Mouse (Mus musculus) midbrain, embryonic 12.5 days (tissue): Measurements from ENCODE around the gene Vmn2r91. TPM values are rescaled to one million over a fixed set of nuclear protein-coding genes. Genes with fewer than 3 reads are reported as not detected.
"Not testable (repeated sequence)": the region's sequence is repeated elsewhere in the genome, so short reads cannot be mapped to it uniquely, and the experiment has no call there.

Experiments
- ATAC-seq: fragments of 200-750 bp; cut with Nextera tagmentation; 2 replicates; pipeline ENCODE4 v1.8.0; 2017; ENCODE audit warnings: low read depth, moderate TSS enrichment, moderate library complexity; ENCODE audit not compliant: low FRiP score
- H3K27ac ChIP-seq: fragments of 300-500 bp; sonication (generic); replicated peaks from 2 replicates; pipeline ENCODE4 v1.5.1; 2016; ENCODE audit warnings: mild to moderate bottlenecking
- H3K27me3 ChIP-seq: fragments of 300-500 bp; sonication (generic); 2 replicates; pipeline ENCODE4 v1.6.1; 2016; ENCODE audit warnings: mild to moderate bottlenecking
- H3K36me3 ChIP-seq: fragments of 300-500 bp; sonication (generic); 2 replicates; pipeline ENCODE4 v1.6.1; 2016
- H3K4me1 ChIP-seq: fragments of 300-500 bp; sonication (generic); 2 replicates; pipeline ENCODE4 v1.6.1; 2016
- H3K4me2 ChIP-seq: fragments of 300-500 bp; sonication (generic); replicated peaks from 2 replicates; pipeline ENCODE4 v1.6.1; 2016; ENCODE audit warnings: mild to moderate bottlenecking, moderate library complexity
- H3K4me3 ChIP-seq: fragments of 300-500 bp; sonication (generic); 2 replicates; pipeline ENCODE4 v1.5.1; 2016; ENCODE audit warnings: mild to moderate bottlenecking
- H3K9ac ChIP-seq: fragments of 300-500 bp; sonication (generic); replicated peaks from 2 replicates; pipeline ENCODE4 v1.6.1; 2016; ENCODE audit warnings: mild to moderate bottlenecking, moderate library complexity
- H3K9me3 ChIP-seq: fragments of 300-500 bp; sonication (generic); 2 replicates; pipeline ENCODE4 v1.6.1; 2016; ENCODE audit warnings: mild to moderate bottlenecking
- WGBS: fragments of 180-500 bp; shearing (Covaris S2); methylation state at CpG from one replicate; pipeline ENCODE4 v1.1.7; 2016; 5-methylcytosine and 5-hydroxymethylcytosine counted together
- polyA plus RNA-seq: library from polyadenylated mRNA; unstranded; fragments of >200 nt; fragmentation: Nextera tagmentation; extraction: Ambion mirVana; gene quantifications from 2 replicates; pipeline ENCODE4 v1.2.1, GENCODE M21; 2016

The Vmn2r91 gene
- not detected in 2 replicates for polyA plus RNA-seq

GRCm38 (mm10) chr17:18084716-18085115 lies at the start of gene Vmn2r91:
Gene Vmn2r91, plus strand, starts transcription at chr17:18085016.
- not testable (repeated sequence) for H3K4me2 ChIP-seq, H3K27me3 ChIP-seq, H3K9ac ChIP-seq, ATAC-seq, H3K27ac ChIP-seq, H3K4me3 ChIP-seq, H3K4me1 ChIP-seq, H3K9me3 ChIP-seq, H3K36me3 ChIP-seq

DNA sequence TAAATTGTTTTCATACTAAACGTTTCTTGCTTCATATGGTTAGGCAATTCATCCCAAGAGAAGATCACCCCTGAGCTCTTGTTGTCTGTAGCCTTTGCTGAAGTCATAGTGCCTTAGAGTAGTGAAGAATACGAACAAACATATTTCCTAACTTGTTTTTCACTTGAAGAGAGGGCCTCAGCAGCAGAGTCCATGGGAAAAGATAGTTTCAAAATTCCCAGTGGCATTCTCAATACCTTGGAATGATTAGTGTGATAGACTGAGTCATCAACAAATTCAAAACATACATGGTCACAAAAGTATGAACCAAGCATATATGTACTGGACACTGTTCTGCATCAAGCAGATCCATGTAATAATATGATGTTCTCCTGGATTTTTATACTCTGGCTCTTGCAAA lies 35.7 kb upstream of the Vmn2r91 start, which contains the start of gene Vmn2r124:
Gene Vmn2r124, plus strand, starts transcription at position 301 of the 400 bp plus-strand sequence.
- WGBS = 59% methylated on average over 2 of the region's 2 CpGs
- H3K4me1 ChIP-seq = no peaks in the 10 kb centered on the region
- no peak for ATAC-seq

DNA sequence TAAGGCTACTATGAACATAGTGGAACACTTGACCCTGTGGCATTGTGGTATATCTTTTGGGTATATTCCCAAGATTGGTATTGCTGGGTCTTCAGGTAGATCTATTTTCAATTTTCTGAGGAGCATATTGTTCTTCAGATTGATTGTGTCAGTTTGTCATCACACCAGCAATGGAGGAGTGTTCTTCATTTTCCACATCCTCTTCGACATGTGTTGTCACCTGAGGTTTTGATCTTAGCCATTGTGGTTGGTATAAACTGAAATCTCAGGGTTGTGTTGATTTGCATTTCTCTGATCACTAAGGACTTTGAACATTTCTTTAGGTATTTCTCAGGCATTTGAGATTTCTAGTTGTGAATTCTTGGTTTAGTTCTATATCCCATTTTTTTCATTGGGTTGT lies 10.8 kb downstream of the Vmn2r91 start:
- not testable (repeated sequence) for H3K4me2 ChIP-seq, H3K27me3 ChIP-seq, H3K4me1 ChIP-seq, H3K27ac ChIP-seq, H3K9ac ChIP-seq, ATAC-seq, H3K4me3 ChIP-seq, H3K9me3 ChIP-seq, H3K36me3 ChIP-seq
- WGBS = 69% methylated on average over 1 of the region's 1 CpGs

More for the DNA sequence above, 35.7 kb upstream of the Vmn2r91 start, which contains the start of gene Vmn2r124:
- H3K4me2 ChIP-seq = no peak within 1 kb of the TSS
- no peaks in the 10 kb centered on the region for H3K27me3 ChIP-seq
- H3K27ac ChIP-seq = no peak within 1 kb of the TSS
- no peak within 1 kb of the TSS for H3K9ac ChIP-seq
- no peaks in the 10 kb centered on the region for H3K9me3 ChIP-seq
- no peak within 1 kb of the TSS for H3K4me3 ChIP-seq
- H3K36me3 ChIP-seq = no peaks in the 10 kb centered on the region

- H3K4me1 ChIP-seq, H3K9ac ChIP-seq, H3K27me3 ChIP-seq, H3K27ac ChIP-seq, H3K36me3 ChIP-seq, H3K4me3 ChIP-seq, H3K9me3 ChIP-seq, H3K4me2 ChIP-seq, ATAC-seq: not testable (repeated sequence)
- 83% methylated on average over 3 of the region's 3 CpGs for whole genome bisulfite sequencing
Observed at GRCm38 (mm10) chr17:18102265-18102664, 17.4 kb downstream of the Vmn2r91 start.

DNA sequence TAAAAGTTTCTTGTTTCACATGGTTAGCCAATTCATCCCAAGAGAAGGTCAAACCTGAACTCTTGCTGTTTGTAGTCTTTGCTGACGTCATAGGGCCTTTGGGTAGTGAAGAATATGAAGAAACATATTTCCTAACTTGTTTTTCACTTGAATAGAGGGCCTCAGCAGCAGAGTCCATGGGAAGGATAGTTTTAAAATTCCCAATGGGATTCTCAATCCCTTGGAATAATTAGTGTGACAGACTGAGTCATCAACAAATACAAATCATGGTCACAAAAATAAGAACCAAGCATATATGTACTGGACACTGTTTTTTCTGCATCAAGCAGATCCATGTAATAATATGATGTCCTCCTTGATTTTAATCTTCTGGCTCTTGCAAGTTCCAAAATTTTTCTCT lies 66.8 kb downstream of the Vmn2r91 start, which contains the start of gene Vmn2r92:
Gene Vmn2r92, plus strand, starts transcription at position 301 of the 400 bp plus-strand sequence.
- not testable (repeated sequence) for H3K27me3 ChIP-seq, H3K9ac ChIP-seq, ATAC-seq, H3K36me3 ChIP-seq, H3K4me1 ChIP-seq, H3K4me3 ChIP-seq, H3K27ac ChIP-seq, H3K4me2 ChIP-seq, H3K9me3 ChIP-seq
- WGBS = 78% methylated on average over 1 of the region's 1 CpGs

- H3K27ac ChIP-seq, H3K36me3 ChIP-seq, H3K4me1 ChIP-seq, H3K9ac ChIP-seq, H3K27me3 ChIP-seq, ATAC-seq, H3K4me2 ChIP-seq, H3K9me3 ChIP-seq, H3K4me3 ChIP-seq: not testable (repeated sequence)
- 71% methylated on average over 2 of the region's 2 CpGs for WGBS
Observed at GRCm38 (mm10) chr17:18161194-18161593, 76.4 kb downstream of the Vmn2r91 start.

Other genes with a start within 250 kb of the Vmn2r91 start
- 1.1 and 1.2 TPM in 2 replicates for gene Has1, start 229.8 kb upstream of the Vmn2r91 start, polyA plus RNA-seq
- gene Fpr1, start 201.1 kb upstream of the Vmn2r91 start, polyA plus RNA-seq = not detected in 2 replicates
- gene Fpr2, start 197.2 kb upstream of the Vmn2r91 start, polyA plus RNA-seq = not detected in 2 replicates
- not detected in 2 replicates for gene Fpr3, start 197.2 kb upstream of the Vmn2r91 start, polyA plus RNA-seq
- not detected in 2 replicates for gene Fpr-rs4, start 63.3 kb upstream of the Vmn2r91 start, polyA plus RNA-seq
- gene Vmn2r124, start 35.6 kb upstream of the Vmn2r91 start, polyA plus RNA-seq = not detected in 2 replicates
- gene Vmn2r92, start 66.9 kb downstream of the Vmn2r91 start, polyA plus RNA-seq = not detected in 2 replicates
- gene Vmn2r94, start 192.7 kb downstream of the Vmn2r91 start, polyA plus RNA-seq = not detected in 2 replicates
- gene Vmn2r93, start 213.1 kb downstream of the Vmn2r91 start, polyA plus RNA-seq = not detected in 2 replicates